Mouse (Mus musculus) heart, adult 2 months (tissue): Measurements from ENCODE around the gene Zfp599. TPM values are rescaled to one million over a fixed set of nuclear protein-coding genes. Genes with fewer than 3 reads are reported as not detected.
A peak's percentile ranks its signal among the peaks of the same experiment; 100 is the strongest.
"Not testable (repeated sequence)": the region's sequence is repeated elsewhere in the genome, so short reads cannot be mapped to it uniquely, and the experiment has no call there.

Experiments used
- DNase-seq, 2 experiments: peaks; one replicate each; pipeline ENCODE4 v3.0.0; 2021
- H3K27ac ChIP-seq: fragments of 200-600 bp; 2 replicates; pipeline ENCODE4 v1.8.1; 2022
- H3K27me3 ChIP-seq: fragments of 200-500 bp; 2 replicates; pipeline ENCODE4 v1.6.1; 2012; ENCODE audit warnings: mild to moderate bottlenecking, low read length, inconsistent platforms, mixed read lengths; ENCODE audit not compliant: control insufficient read depth, insufficient read depth
- H3K36me3 ChIP-seq: fragments of 200-500 bp; 2 replicates; pipeline ENCODE4 v1.6.1; 2012; ENCODE audit warnings: low read length, inconsistent platforms; ENCODE audit not compliant: control insufficient read depth, insufficient read depth
- H3K4me1 ChIP-seq: fragments of 200-500 bp; 2 replicates; pipeline ENCODE4 v1.6.1; 2011; ENCODE audit warnings: low read length; ENCODE audit not compliant: control insufficient read depth, insufficient read depth
- H3K4me3 ChIP-seq: fragments of 200-600 bp; 2 replicates; pipeline ENCODE4 v1.8.1; 2022
- H3K79me2 ChIP-seq: fragments of 200-500 bp; replicated peaks from 2 replicates; pipeline ENCODE4 v1.6.1; 2012; ENCODE audit warnings: mild to moderate bottlenecking, inconsistent platforms, low read length, moderate library complexity, mixed read lengths; ENCODE audit not compliant: control insufficient read depth, insufficient read depth
- H3K9ac ChIP-seq: fragments of 200-500 bp; 2 replicates; pipeline ENCODE4 v1.6.1; 2012; ENCODE audit warnings: low read depth, mild to moderate bottlenecking, control low read depth, inconsistent platforms, low read length, mixed read lengths
- CTCF ChIP-seq: fragments of 200-600 bp; IDR thresholded peaks from 2 replicates; pipeline ENCODE4 v1.8.1; 2022; ENCODE audit warnings: antibody characterized with exemption, mild to moderate bottlenecking, moderate library complexity
- EP300 ChIP-seq: fragments of 200-500 bp; IDR thresholded peaks from 2 replicates; pipeline ENCODE4 v1.6.1; 2011; ENCODE audit warnings: low read depth, low read length, control low read depth; ENCODE audit not compliant: insufficient read depth
- POLR2A ChIP-seq: fragments of 200-500 bp; IDR thresholded peaks from 2 replicates; pipeline ENCODE4 v1.6.1; 2011; ENCODE audit warnings: mild to moderate bottlenecking, low read depth, low read length, control low read depth; ENCODE audit not compliant: insufficient read depth
- WGBS: fragments of 180-500 bp; shearing (Covaris S2); methylation state at CpG from one replicate; pipeline ENCODE4 v1.1.7; 2018; 5-methylcytosine and 5-hydroxymethylcytosine counted together
- intact Hi-C: fragments of 180-260 bp; cut with DNase I; formaldehyde crosslinking; loops from one replicate; pipeline ENCODE4 v1.15.1; 2025
- polyA plus RNA-seq: library from polyadenylated mRNA; depleted of rRNA; stranded (reverse); fragments of >200 nt; gene quantifications from 2 replicates; pipeline ENCODE4 v1.2.3, GENCODE M21; 2012
- total RNA-seq, 2 experiments: library from RNA; stranded (reverse); gene quantifications; 2 replicates each; pipeline ENCODE4 v1.2.3; 2021

Zfp599 gene
- total and polyA plus RNA-seq, 3 experiments: 0.04 to 0.39 (median 0.34) TPM

DNA sequence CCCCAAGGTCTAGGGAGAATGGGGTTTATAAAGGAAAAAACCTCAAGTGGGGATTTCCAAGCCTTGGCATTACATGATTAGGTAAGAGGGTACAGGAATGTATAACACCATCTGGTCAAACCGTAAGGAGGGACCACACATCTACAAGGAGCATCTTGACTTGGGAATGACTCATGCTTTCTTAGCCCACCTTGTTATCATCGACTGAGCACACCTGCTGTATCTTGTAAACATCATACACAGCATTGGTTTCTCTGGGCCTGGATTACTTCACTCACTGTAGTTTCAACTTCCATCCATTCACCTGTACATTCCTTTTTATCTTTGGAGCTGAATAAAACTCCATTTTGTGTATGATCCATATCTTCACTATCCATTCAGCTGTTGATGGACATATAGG is 15.5 kb downstream of the Zfp599 start:
- H3K4me1 ChIP-seq: no peaks in the 10 kb centered on the region
- peaks cover 2% of the 10 kb centered on the region for H3K36me3 ChIP-seq
- intact Hi-C loops: no loop called here

DNA sequence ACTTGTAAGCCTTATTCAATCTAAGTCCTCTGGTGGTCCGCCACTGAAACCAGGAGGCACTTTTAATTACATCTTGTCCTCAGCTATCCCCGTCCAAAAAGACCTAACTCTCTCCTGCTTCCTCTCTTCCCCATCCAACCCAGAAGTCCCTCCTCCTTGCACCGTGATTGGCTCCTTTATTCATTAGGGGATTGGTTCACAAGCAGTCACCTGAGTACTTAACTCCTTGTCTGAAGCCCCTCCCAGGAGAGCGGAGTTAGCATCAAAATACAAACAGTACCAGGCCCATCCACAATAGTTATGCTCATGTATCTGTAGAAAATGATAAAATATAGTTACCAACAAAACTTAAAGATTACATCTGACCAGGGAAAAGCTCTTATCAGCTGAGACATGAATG is 19.7 kb downstream of the Zfp599 start:
- H3K9ac ChIP-seq: no peak overlapping the region
- intact Hi-C loops: no loop called here
- H3K79me2 ChIP-seq: no peaks in the 10 kb centered on the region; the same call in 1 of the 2 replicates
- peaks cover 11% of the 10 kb centered on the region for H3K36me3 ChIP-seq
- no peak overlapping the region for H3K4me3 ChIP-seq
- no peaks in the 10 kb centered on the region for H3K27me3 ChIP-seq
- TF ChIP-seq CTCF: no peak
- no peak for TF ChIP-seq POLR2A
- no peak for TF ChIP-seq EP300
- H3K4me1 ChIP-seq: no peaks in the 10 kb centered on the region
- no peak overlapping the region for H3K27ac ChIP-seq
- WGBS: 97% methylated on average over 4 of the region's 4 CpGs
- DNase-seq: no peak

More for the DNA sequence above, 15.5 kb downstream of the Zfp599 start:
- no peak for TF ChIP-seq EP300
- TF ChIP-seq POLR2A: no peak
- no peak for TF ChIP-seq CTCF
- no peak for DNase-seq
- 94% methylated on average over 2 of the region's 2 CpGs for WGBS
- Histone ChIP-seq H3K4me3 (no peak overlapping the region), H3K9ac (no peak overlapping the region), H3K79me2 (no peaks in the 10 kb centered on the region), H3K27me3 (no peaks in the 10 kb centered on the region), H3K27ac (no peak overlapping the region)

DNA sequence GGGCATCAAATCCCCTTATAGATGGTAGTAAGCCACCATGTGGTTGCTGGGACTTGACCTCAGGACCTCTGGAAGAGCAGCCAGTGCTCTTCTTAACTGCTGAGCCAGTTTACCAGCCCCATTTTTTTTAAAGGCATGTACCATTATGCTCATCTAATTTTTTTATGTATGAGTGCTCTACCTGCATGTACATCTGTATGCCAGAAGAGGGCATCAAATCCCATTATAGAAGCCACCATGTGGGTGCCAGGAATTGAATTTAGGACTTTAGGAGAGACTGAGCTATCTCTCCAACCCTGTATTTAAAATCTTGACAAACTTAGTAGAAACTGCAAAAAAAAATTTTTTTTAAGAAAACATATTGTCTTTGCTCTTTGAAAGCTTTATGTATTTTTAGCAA is 29.1 kb downstream of the Zfp599 start:
- H3K9ac ChIP-seq: no peak overlapping the region
- H3K27me3 ChIP-seq: no peaks in the 10 kb centered on the region
- H3K4me1 ChIP-seq: peaks cover 2% of the 10 kb centered on the region
- no peak overlapping the region for H3K4me3 ChIP-seq
- intact Hi-C loops: no loop called here
- no peak overlapping the region for H3K27ac ChIP-seq
- H3K36me3 ChIP-seq: peaks cover 3% of the 10 kb centered on the region; the same call in 1 of the 2 replicates
- TF ChIP-seq POLR2A: no peak
- peak; percentile 62 for TF ChIP-seq CTCF
- TF ChIP-seq EP300: no peak
- DNase-seq: no peak
- H3K79me2 ChIP-seq: peaks cover 5% of the 10 kb centered on the region

DNA sequence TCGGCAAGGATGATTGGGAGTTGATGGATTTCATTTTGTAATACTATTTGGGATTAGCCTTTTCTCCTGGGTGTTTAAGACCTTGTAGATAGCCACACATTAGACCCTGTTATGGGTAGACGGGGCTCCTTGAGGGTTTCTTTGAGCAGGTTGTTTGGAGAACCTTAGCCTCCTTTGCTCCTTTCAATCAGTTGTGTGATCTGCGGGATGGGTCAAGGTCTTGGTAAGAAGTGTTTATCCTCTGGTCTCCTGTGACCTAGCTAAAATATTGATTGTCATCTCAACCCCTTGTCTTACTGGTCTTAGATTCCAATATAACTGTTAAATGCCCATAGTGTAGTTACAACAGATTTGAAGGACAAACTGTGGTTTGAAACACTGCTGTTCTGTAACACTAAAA is 29.6 kb downstream of the Zfp599 start:
- no peaks in the 10 kb centered on the region for H3K27me3 ChIP-seq
- peaks cover 5% of the 10 kb centered on the region for H3K79me2 ChIP-seq
- no peak for DNase-seq
- peaks cover 3% of the 10 kb centered on the region; the same call in 1 of the 2 replicates for H3K36me3 ChIP-seq
- peaks cover 2% of the 10 kb centered on the region for H3K4me1 ChIP-seq
- TF ChIP-seq CTCF (no peak), POLR2A (no peak), EP300 (no peak)
- 72% methylated on average over 3 of the region's 3 CpGs for WGBS
- intact Hi-C loops: no loop called here
- no peak overlapping the region for H3K9ac ChIP-seq
- H3K27ac ChIP-seq: no peak overlapping the region
- no peak overlapping the region for H3K4me3 ChIP-seq

DNA sequence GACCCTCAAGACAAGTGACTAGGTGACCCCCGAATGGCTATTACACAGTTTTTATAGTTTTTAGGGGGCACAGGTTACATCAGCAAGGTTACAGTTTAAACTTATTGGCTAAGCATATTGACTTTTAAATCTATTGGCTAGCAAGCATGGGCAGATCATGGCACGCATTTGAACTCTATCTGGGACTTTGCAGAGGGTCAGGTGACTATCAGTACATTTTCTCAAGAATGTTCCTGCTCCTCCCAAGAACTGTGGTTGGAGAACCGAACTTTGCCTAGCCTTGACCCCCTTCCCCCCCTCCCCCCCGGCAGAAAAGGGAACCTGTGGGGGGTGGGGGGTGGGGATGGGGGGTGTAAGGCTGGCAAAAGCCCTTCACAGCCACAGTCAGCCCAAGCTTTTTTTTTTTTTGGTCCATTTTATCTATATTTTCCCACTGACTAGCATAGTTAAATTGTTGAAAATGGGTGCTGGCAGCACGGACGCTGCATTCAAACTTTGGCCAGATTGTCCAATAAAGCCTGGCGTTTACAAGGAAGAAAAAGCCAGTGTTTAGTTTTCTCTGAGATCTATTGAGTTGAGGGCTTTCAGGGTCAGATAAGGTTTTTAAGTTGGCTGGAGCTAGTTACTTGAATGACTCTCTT is 30.2 kb downstream of the Zfp599 start:
- WGBS: 81% methylated on average over 7 of the region's 7 CpGs
- intact Hi-C loops: loop anchor here (5.0 to 10.0 kb wide), 3 partner anchors 78 to 155 kb away; partner anchors contain the start of genes Gm49318, Zfp653 and Zfp810

DNA sequence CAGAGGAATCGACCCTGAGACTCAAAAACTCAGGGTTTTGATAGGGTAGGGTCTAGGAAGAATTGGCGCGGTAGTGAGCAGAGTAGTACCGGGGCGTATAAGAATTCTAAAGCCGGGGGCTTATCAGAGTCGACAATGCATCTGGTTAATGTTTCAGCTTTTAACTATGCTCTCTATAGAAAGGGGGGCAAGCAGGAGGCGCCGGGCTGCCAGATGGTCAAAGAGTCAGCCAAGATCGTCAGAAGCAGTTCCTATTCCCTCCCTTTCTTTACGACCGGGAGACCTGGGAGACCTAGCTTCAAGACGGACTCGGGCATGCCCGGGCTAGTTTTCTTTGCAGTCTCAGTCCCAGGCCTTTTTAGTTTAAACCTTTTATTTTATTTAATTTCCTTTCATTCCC is 32.8 kb downstream of the Zfp599 start:
- Histone ChIP-seq H3K27me3 (no peaks in the 10 kb centered on the region), H3K36me3 (no peaks in the 10 kb centered on the region), H3K27ac (peak overlapping the region; percentile 95), H3K79me2 (0 out of 2 replicates have a peak, but pooled peaks cover 2% of the 10 kb centered on the region), H3K4me3 (peak overlapping the region; percentile 66), H3K9ac (peak overlapping the region; percentile 17; the same call in 1 of the 2 replicates), H3K4me1 (peaks cover 2% of the 10 kb centered on the region)
- WGBS: 31% methylated on average over 15 of the region's 15 CpGs
- intact Hi-C loops: loop anchor here (5.0 to 10.0 kb wide), 3 partner anchors 80 to 152 kb away; partner anchors contain the start of genes Gm49318, Zfp653 and Zfp810
- TF ChIP-seq EP300: no peak
- TF ChIP-seq POLR2A: no peak
- no peak for TF ChIP-seq CTCF
- peak; percentile 66 to 70 for DNase-seq

More for the DNA sequence above, 30.2 kb downstream of the Zfp599 start:
- TF ChIP-seq POLR2A: no peak
- TF ChIP-seq EP300: no peak
- TF ChIP-seq CTCF: no peak
- Histone ChIP-seq H3K36me3 (peaks cover 3% of the 10 kb centered on the region; the same call in 1 of the 2 replicates), H3K27ac (no peak overlapping the region), H3K4me1 (peaks cover 2% of the 10 kb centered on the region), H3K9ac (no peak overlapping the region), H3K27me3 (no peaks in the 10 kb centered on the region), H3K79me2 (peaks cover 3% of the 10 kb centered on the region; the same call in 1 of the 2 replicates), H3K4me3 (no peak overlapping the region)
- DNase-seq: no peak

DNA sequence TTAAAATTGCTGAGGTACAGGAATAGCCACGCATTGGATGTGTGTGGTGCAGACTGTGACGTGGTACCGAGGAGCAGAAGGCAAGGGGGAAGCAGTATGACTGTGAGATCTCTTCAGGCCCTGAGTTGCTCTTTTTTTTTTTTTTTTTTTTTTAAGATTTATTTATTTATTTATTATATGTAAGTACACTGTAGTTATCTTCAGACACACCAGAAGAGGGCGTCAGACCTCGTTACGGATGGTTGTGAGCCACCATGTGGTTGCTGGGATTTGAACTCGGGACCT is 33.4 kb downstream of the Zfp599 start:
- not testable (repeated sequence) for H3K36me3 ChIP-seq, H3K4me1 ChIP-seq, H3K79me2 ChIP-seq, H3K9ac ChIP-seq, H3K27me3 ChIP-seq, DNase-seq
- peak overlapping the region; percentile 66 for H3K4me3 ChIP-seq
- H3K27ac ChIP-seq: peak overlapping the region; percentile 95
- intact Hi-C loops: loop anchor here (5.0 to 10.0 kb wide), 3 partner anchors 81 to 152 kb away; partner anchors contain the start of genes Gm49318, Zfp653 and Zfp810
- 52% methylated on average over 7 of the region's 7 CpGs for WGBS
